Comparison of ENCODE assay signal across 22 mouse cellular contexts in the genomic region with DNA sequence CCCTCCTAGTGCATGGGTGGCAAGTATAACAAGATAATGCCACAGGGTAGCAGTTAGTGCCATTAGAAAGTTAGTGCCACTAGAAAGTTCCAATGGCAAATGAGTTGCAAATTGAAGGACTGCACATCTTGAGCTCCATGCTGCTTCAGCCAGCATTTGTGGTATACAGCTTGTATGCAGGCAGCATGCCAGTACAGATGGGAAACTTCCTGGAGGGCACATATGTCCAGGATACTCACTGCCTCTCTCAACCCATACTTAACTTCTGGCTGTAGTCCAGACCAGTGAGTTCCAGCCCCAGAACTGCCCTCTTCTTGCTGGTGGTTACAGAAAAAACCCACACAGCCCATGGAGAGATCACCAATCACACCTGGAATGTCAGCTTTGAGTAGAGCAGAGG.
DNase-seq lines count a peak whose midpoint lies in the region; ATAC-seq and TF ChIP-seq lines count a peak whose summit lies in the region.
"Had no signal": no experiment of that assay in that cellular context is flagged by ENCODE, and none has a peak within 500 bp of the region (broad histone marks: within the 10 kb centered on the region; RNA-seq: fewer than 3 reads in every experiment).

No protein-coding gene starts in this region.

- 0 out of 2 replicates have a peak, but pooled peaks have one; percentile 44 for ATAC-seq in embryonic facial prominence, embryonic 14.5 days (ENCODE audit: low read depth)
- ATAC-seq in hindbrain, postnatal 0 days: no peak
- no peak for ATAC-seq in hindbrain, embryonic 12.5 days (ENCODE audit: low FRiP score)
- ATAC-seq in midbrain, postnatal 0 days (ENCODE audit: low FRiP score): no peak
- ATAC-seq in midbrain, embryonic 11.5 days (ENCODE audit: low FRiP score): no peak
- ATAC-seq: inflammation-experienced regulatory T-cells, adult 6 months had no signal

- no peaks in the 10 kb centered on the region for H3K36me3 ChIP-seq in embryonic facial prominence, embryonic 14.5 days (ENCODE audit: control insufficient read depth, insufficient read depth, low read length)
- no peaks in the 10 kb centered on the region for H3K36me3 ChIP-seq in embryonic facial prominence, embryonic 10.5 days (replicated peaks)
- H3K36me3 ChIP-seq in hindbrain, postnatal 0 days (ENCODE audit: insufficient read depth, low read length): no peaks in the 10 kb centered on the region
- no peaks in the 10 kb centered on the region for H3K36me3 ChIP-seq in hindbrain, embryonic 12.5 days
- no peaks in the 10 kb centered on the region for H3K36me3 ChIP-seq in midbrain, postnatal 0 days (ENCODE audit: insufficient read depth, low read length)
- H3K36me3 ChIP-seq in midbrain, embryonic 11.5 days (ENCODE audit: control insufficient read depth, insufficient read depth, low read length): no peaks in the 10 kb centered on the region
- H3K36me3 ChIP-seq: embryonic facial prominence, embryonic 15.5 days; heart, embryonic 10.5 days; hindbrain, embryonic 10.5 days; liver, embryonic 13.5 days; neural tube, embryonic 12.5 days had no signal

- no peaks in the 10 kb centered on the region for H3K9me3 ChIP-seq in embryonic facial prominence, embryonic 14.5 days (ENCODE audit: control insufficient read depth, low read length)
- H3K9me3 ChIP-seq in embryonic facial prominence, embryonic 10.5 days: no peaks in the 10 kb centered on the region
- no peaks in the 10 kb centered on the region for H3K9me3 ChIP-seq in hindbrain, postnatal 0 days (ENCODE audit: low read length)
- no peaks in the 10 kb centered on the region for H3K9me3 ChIP-seq in hindbrain, embryonic 12.5 days (replicated peaks)
- H3K9me3 ChIP-seq in midbrain, postnatal 0 days (ENCODE audit: low read length): no peaks in the 10 kb centered on the region
- no peaks in the 10 kb centered on the region for H3K9me3 ChIP-seq in midbrain, embryonic 11.5 days (ENCODE audit: control insufficient read depth, low read length)
- H3K9me3 ChIP-seq: embryonic facial prominence, embryonic 15.5 days; heart, embryonic 10.5 days; hindbrain, embryonic 10.5 days; liver, embryonic 13.5 days; megakaryocyte, embryonic 14.5 days; neural tube, embryonic 12.5 days had no signal

- H3K27ac ChIP-seq in embryonic facial prominence, embryonic 14.5 days (replicated peaks; ENCODE audit: low read depth, low read length): no peak overlapping the region
- H3K27ac ChIP-seq in embryonic facial prominence, embryonic 10.5 days (replicated peaks): no peak overlapping the region
- no peak overlapping the region for H3K27ac ChIP-seq in hindbrain, postnatal 0 days
- H3K27ac ChIP-seq in hindbrain, embryonic 12.5 days: no peak overlapping the region
- H3K27ac ChIP-seq in midbrain, postnatal 0 days (ENCODE audit: low read depth, low read length): no peak overlapping the region
- H3K27ac ChIP-seq in midbrain, embryonic 11.5 days (ENCODE audit: low read depth, low read length): no peak overlapping the region
- H3K27ac ChIP-seq: embryonic facial prominence, embryonic 15.5 days; heart, embryonic 10.5 days; hindbrain, embryonic 10.5 days; kidney, postnatal 0 days; liver, embryonic 13.5 days; neural tube, embryonic 12.5 days had no signal

- H3K4me3 ChIP-seq in embryonic facial prominence, embryonic 14.5 days (ENCODE audit: low read depth, low read length): no peak overlapping the region
- no peak overlapping the region for H3K4me3 ChIP-seq in embryonic facial prominence, embryonic 10.5 days
- H3K4me3 ChIP-seq in hindbrain, postnatal 0 days (ENCODE audit: low read length): no peak overlapping the region
- H3K4me3 ChIP-seq in hindbrain, embryonic 12.5 days: no peak overlapping the region
- no peak overlapping the region for H3K4me3 ChIP-seq in midbrain, postnatal 0 days (ENCODE audit: low read depth, low read length)
- H3K4me3 ChIP-seq in midbrain, embryonic 11.5 days (ENCODE audit: low read depth, low read length): no peak overlapping the region
- H3K4me3 ChIP-seq: embryonic facial prominence, embryonic 15.5 days; heart, embryonic 10.5 days; hindbrain, embryonic 10.5 days; liver, embryonic 13.5 days; megakaryocyte, embryonic 14.5 days; neural tube, embryonic 12.5 days had no signal

- DNase-seq in embryonic facial prominence, embryonic 14.5 days (ENCODE audit: low spot score): peak; percentile 64
- DNase-seq in embryonic facial prominence, embryonic 10.5 days (ENCODE audit: low spot score): no peak
- peak; percentile 63 for DNase-seq in hindbrain, postnatal 0 days (ENCODE audit: low spot score)
- DNase-seq in midbrain, postnatal 0 days (ENCODE audit: low spot score): peak; percentile 51
- DNase-seq in midbrain, embryonic 11.5 days (ENCODE audit: low spot score, missing footprints): no peak
- no peak for DNase-seq in T-cell, adult 2 months (ENCODE audit: low spot score)
- DNase-seq: adrenal gland, postnatal 10 days; B cell, adult 2 months; embryo, embryonic 11 days; kidney, adult 2 months; liver, embryonic 13.5 days; lung, adult 2 months; midbrain, embryonic 14.5 days; right cerebral cortex, postnatal 25 days had no signal

- no peak overlapping the region for H3K4me2 ChIP-seq in embryonic facial prominence, embryonic 14.5 days (ENCODE audit: low read depth, low read length)
- H3K4me2 ChIP-seq in hindbrain, postnatal 0 days (ENCODE audit: low read depth, low read length): no peak overlapping the region
- no peak overlapping the region for H3K4me2 ChIP-seq in hindbrain, embryonic 12.5 days (replicated peaks)
- H3K4me2 ChIP-seq in midbrain, postnatal 0 days (ENCODE audit: low read depth, low read length, poor library complexity, severe bottlenecking): no peak overlapping the region
- no peak overlapping the region for H3K4me2 ChIP-seq in midbrain, embryonic 11.5 days
- H3K4me2 ChIP-seq: embryonic facial prominence, embryonic 15.5 days; liver, embryonic 13.5 days; neural tube, embryonic 12.5 days had no signal

- no peak overlapping the region for H3K9ac ChIP-seq in embryonic facial prominence, embryonic 14.5 days (ENCODE audit: low read depth, low read length)
- no peak overlapping the region for H3K9ac ChIP-seq in hindbrain, postnatal 0 days (replicated peaks; ENCODE audit: low read length)
- no peak overlapping the region for H3K9ac ChIP-seq in hindbrain, embryonic 12.5 days
- no peak overlapping the region for H3K9ac ChIP-seq in midbrain, postnatal 0 days (replicated peaks; ENCODE audit: low read length, poor library complexity, severe bottlenecking)
- H3K9ac ChIP-seq in midbrain, embryonic 11.5 days (ENCODE audit: low read length): no peak overlapping the region
- H3K9ac ChIP-seq: embryonic facial prominence, embryonic 15.5 days; liver, embryonic 13.5 days; neural tube, embryonic 12.5 days had no signal

- no peaks in the 10 kb centered on the region for H3K27me3 ChIP-seq in embryonic facial prominence, embryonic 14.5 days (replicated peaks; ENCODE audit: control insufficient read depth, insufficient read depth, low read length)
- H3K27me3 ChIP-seq in embryonic facial prominence, embryonic 10.5 days (replicated peaks; ENCODE audit: low read depth, poor library complexity, severe bottlenecking): peaks cover 3% of the 10 kb centered on the region; the same call in 1 of the 2 replicates
- H3K27me3 ChIP-seq in hindbrain, postnatal 0 days (ENCODE audit: insufficient read depth, low read length): no peaks in the 10 kb centered on the region
- no peaks in the 10 kb centered on the region for H3K27me3 ChIP-seq in hindbrain, embryonic 12.5 days
- H3K27me3 ChIP-seq in midbrain, postnatal 0 days (ENCODE audit: insufficient read depth, low read length): no peaks in the 10 kb centered on the region
- no peaks in the 10 kb centered on the region for H3K27me3 ChIP-seq in midbrain, embryonic 11.5 days (ENCODE audit: control insufficient read depth, insufficient read depth, low read length)
- H3K27me3 ChIP-seq: embryonic facial prominence, embryonic 15.5 days; liver, embryonic 13.5 days; megakaryocyte, embryonic 14.5 days; neural tube, embryonic 12.5 days had no signal

- no peaks in the 10 kb centered on the region for H3K4me1 ChIP-seq in embryonic facial prominence, embryonic 14.5 days (ENCODE audit: control insufficient read depth, insufficient read depth, low read length)
- H3K4me1 ChIP-seq in embryonic facial prominence, embryonic 10.5 days: peaks cover 33% of the 10 kb centered on the region
- no peaks in the 10 kb centered on the region for H3K4me1 ChIP-seq in hindbrain, postnatal 0 days (ENCODE audit: insufficient read depth, low read length)
- no peaks in the 10 kb centered on the region for H3K4me1 ChIP-seq in hindbrain, embryonic 12.5 days
- no peaks in the 10 kb centered on the region for H3K4me1 ChIP-seq in midbrain, postnatal 0 days (ENCODE audit: insufficient read depth, low read length)
- H3K4me1 ChIP-seq in midbrain, embryonic 11.5 days (ENCODE audit: control insufficient read depth, insufficient read depth, low read length): no peaks in the 10 kb centered on the region
- H3K4me1 ChIP-seq: embryonic facial prominence, embryonic 15.5 days; heart, embryonic 10.5 days; liver, embryonic 13.5 days; megakaryocyte, embryonic 14.5 days; neural tube, embryonic 12.5 days had no signal

- TF ChIP-seq CTCF in hindbrain, postnatal 0 days (IDR thresholded peaks at IDR 0.05; ENCODE audit: low read depth): no peak
- TF ChIP-seq CTCF in midbrain, postnatal 0 days (IDR thresholded peaks at IDR 0.05): no peak

Comparison
In these comparisons a context has a peak if more than half of its experiments do, and no peak if none do; other contexts are left out.
1. DNase-seq: peak in embryonic facial prominence, embryonic 14.5 days (single experiment), hindbrain, postnatal 0 days (single experiment) and midbrain, postnatal 0 days (single experiment); none in embryonic facial prominence, embryonic 10.5 days (single experiment), midbrain, embryonic 11.5 days (single experiment) and T-cell, adult 2 months (single experiment).